Mouse (Mus musculus) ES-Bruce4 (cell line): Measurements from ENCODE around the gene Plcl1. TPM values are rescaled to one million over a fixed set of nuclear protein-coding genes. Genes with fewer than 3 reads are reported as not detected.

ENCODE experiments used
- H3K27ac ChIP-seq: 2 replicates; pipeline ENCODE4 v1.5.1; 2012; ENCODE audit warnings: low read length, inconsistent platforms; ENCODE audit not compliant: insufficient read depth
- H3K27me3 ChIP-seq: 2 replicates; pipeline ENCODE4 v1.6.1; 2012; ENCODE audit warnings: mild to moderate bottlenecking, low read length, inconsistent platforms; ENCODE audit not compliant: control insufficient read depth, poor library complexity, insufficient read depth, severe bottlenecking
- H3K36me3 ChIP-seq: 2 replicates; pipeline ENCODE4 v1.6.1; 2012; ENCODE audit warnings: inconsistent platforms, mild to moderate bottlenecking, low read length, moderate library complexity; ENCODE audit not compliant: control insufficient read depth, poor library complexity, insufficient read depth, severe bottlenecking
- H3K4me1 ChIP-seq: one replicate; pipeline ENCODE4 v1.8.1; 2011; ENCODE audit warnings: low read length; ENCODE audit not compliant: control insufficient read depth, insufficient read depth
- H3K4me3 ChIP-seq: 2 replicates; pipeline ENCODE4 v1.5.1; 2011; ENCODE audit warnings: low read depth, mild to moderate bottlenecking, low read length
- H3K9ac ChIP-seq: 2 replicates; pipeline ENCODE4 v1.6.1; 2012; ENCODE audit warnings: low read depth, mild to moderate bottlenecking, inconsistent platforms; ENCODE audit not compliant: poor library complexity, severe bottlenecking
- H3K9me3 ChIP-seq: replicated peaks from 2 replicates; pipeline ENCODE4 v1.6.1; 2012; ENCODE audit warnings: mild to moderate bottlenecking, low read length, inconsistent platforms; ENCODE audit not compliant: control insufficient read depth, poor library complexity, insufficient read depth, severe bottlenecking
- CTCF ChIP-seq: IDR thresholded peaks from one replicate; pipeline ENCODE4 v1.8.1; 2011; ENCODE audit warnings: low read depth, low read length
- EP300 ChIP-seq: IDR thresholded peaks from 2 replicates; pipeline ENCODE4 v1.6.1; 2011; ENCODE audit warnings: low read depth, low read length; ENCODE audit not compliant: insufficient read depth
- POLR2A ChIP-seq: IDR thresholded peaks from one replicate; pipeline ENCODE4 v1.8.1; 2011; ENCODE audit warnings: low read length; ENCODE audit not compliant: insufficient read depth
- polyA plus RNA-seq: library from polyadenylated mRNA; stranded (reverse); fragments of >200 nt; gene quantifications from 2 replicates; pipeline ENCODE4 v1.2.4, GENCODE M21; 2011; ENCODE audit warnings: low read depth; ENCODE audit not compliant: missing spikeins, insufficient read depth, insufficient read length

Plcl1 gene
- polyA plus RNA-seq, 1 experiment: 0.52 TPM

GRCm38 (mm10) chr1:55762284-55762683 lies 356.6 kb downstream of the Plcl1 start:
- TF ChIP-seq POLR2A (no peak), CTCF (no peak), EP300 (no peak)
- Histone ChIP-seq H3K9me3 (no peaks in the 10 kb centered on the region), H3K27ac (no peak overlapping the region), H3K9ac (no peak overlapping the region), H3K4me1 (no peaks in the 10 kb centered on the region), H3K36me3 (no peaks in the 10 kb centered on the region), H3K4me3 (no peak overlapping the region), H3K27me3 (no peaks in the 10 kb centered on the region; the same call in 1 of the 2 replicates)

GRCm38 (mm10) chr1:55763171-55763570 lies 357.4 kb downstream of the Plcl1 start:
- no peak for TF ChIP-seq EP300
- TF ChIP-seq POLR2A: no peak
- no peak for TF ChIP-seq CTCF
- Histone ChIP-seq H3K36me3 (no peaks in the 10 kb centered on the region), H3K4me3 (no peak overlapping the region), H3K9ac (no peak overlapping the region), H3K4me1 (no peaks in the 10 kb centered on the region), H3K27ac (no peak overlapping the region), H3K27me3 (no peaks in the 10 kb centered on the region; the same call in 1 of the 2 replicates), H3K9me3 (no peaks in the 10 kb centered on the region)

GRCm38 (mm10) chr1:55766743-55767142 lies 361.0 kb downstream of the Plcl1 start:
- Histone ChIP-seq H3K27ac (no peak overlapping the region), H3K27me3 (no peaks in the 10 kb centered on the region; the same call in 1 of the 2 replicates), H3K4me1 (no peaks in the 10 kb centered on the region), H3K36me3 (no peaks in the 10 kb centered on the region), H3K9ac (no peak overlapping the region), H3K9me3 (no peaks in the 10 kb centered on the region), H3K4me3 (no peak overlapping the region)
- TF ChIP-seq CTCF (no peak), EP300 (no peak), POLR2A (no peak)

DNA sequence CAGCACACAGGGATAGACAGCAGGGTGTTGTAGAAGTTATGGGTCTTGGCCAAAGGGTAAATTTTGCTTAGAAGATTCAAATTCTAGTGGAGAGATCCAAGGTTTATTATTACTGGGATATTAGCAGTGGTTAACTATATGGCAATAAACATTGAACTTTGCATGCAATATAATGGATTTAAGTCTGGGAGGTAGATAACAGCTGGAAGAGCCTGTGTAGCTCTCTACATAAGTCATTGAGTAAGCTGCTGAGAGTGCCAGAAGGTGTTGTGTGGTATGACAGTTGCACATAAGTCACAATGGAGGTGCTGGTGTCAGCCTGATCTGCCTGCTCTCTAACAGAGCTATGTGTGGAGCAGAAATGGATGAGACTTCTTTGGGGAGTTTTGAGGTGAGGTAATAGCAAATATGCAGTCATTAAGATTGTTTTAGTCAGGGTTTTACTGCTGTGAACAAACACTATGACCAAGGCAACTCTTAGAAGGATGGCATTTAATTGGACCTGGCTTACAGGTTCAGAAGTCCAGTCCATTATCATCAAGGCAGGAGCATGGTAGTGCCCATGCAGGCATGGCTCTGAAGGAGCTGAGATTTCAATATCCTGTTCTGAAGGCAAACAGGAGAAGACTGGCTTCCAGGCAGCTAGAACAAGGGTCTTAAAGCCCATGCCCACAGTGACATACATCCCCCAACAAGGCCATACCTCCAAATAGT lies 364.5 kb downstream of the Plcl1 start:
- Histone ChIP-seq H3K4me1 (no peaks in the 10 kb centered on the region), H3K4me3 (no peak overlapping the region), H3K9ac (no peak overlapping the region), H3K27ac (no peak overlapping the region), H3K36me3 (no peaks in the 10 kb centered on the region), H3K27me3 (no peaks in the 10 kb centered on the region; the same call in 1 of the 2 replicates), H3K9me3 (no peaks in the 10 kb centered on the region)
- TF ChIP-seq POLR2A (no peak), EP300 (no peak), CTCF (no peak)

DNA sequence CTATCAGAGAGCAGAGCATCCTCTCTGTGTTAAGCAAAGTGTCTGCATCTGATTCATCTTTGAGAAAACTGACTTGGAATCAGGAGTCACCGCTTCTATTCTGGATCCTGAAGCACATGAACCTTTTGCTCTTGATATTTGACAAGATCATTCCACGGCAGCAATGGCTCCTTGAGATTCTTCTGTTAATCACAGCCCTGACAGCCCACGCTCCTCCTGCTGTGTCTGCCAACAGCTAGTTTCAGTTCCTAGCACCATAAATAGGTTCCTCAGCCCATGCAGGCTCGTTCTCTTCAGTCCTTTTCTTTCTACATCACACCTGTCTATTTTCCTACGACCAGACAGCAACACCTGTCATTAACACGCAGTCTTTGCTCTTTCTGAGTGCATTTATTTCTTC lies 387.1 kb downstream of the Plcl1 start:
- no peaks in the 10 kb centered on the region for H3K27me3 ChIP-seq

More for the DNA sequence above, 387.1 kb downstream of the Plcl1 start:
- Histone ChIP-seq H3K4me1 (no peaks in the 10 kb centered on the region), H3K36me3 (no peaks in the 10 kb centered on the region), H3K4me3 (no peak overlapping the region), H3K9me3 (no peaks in the 10 kb centered on the region), H3K9ac (no peak overlapping the region), H3K27ac (no peak overlapping the region)
- TF ChIP-seq EP300 (no peak), POLR2A (no peak), CTCF (no peak)

Other genes with a start within 250 kb of the Plcl1 start
- 0.41 and 0.43 TPM in 2 replicates for gene Rftn2, start 179.1 kb upstream of the Plcl1 start, polyA plus RNA-seq
- gene Mars2, start 168.7 kb upstream of the Plcl1 start, polyA plus RNA-seq: 4.4 and 4.7 TPM in 2 replicates
- gene Boll, start 42.5 kb upstream of the Plcl1 start, polyA plus RNA-seq: 1.8 and 2.9 TPM in 2 replicates